Mouse (Mus musculus) cerebellum, postnatal 4 days (tissue): ENCODE measurements around the gene Strn4.

ENCODE experiments used
- DNase-seq, 2 experiments: peaks; one replicate each; pipeline ENCODE4 v3.0.0; 2022; ENCODE audit warnings: low spot score in 2 of 2, mixed read lengths in 1 of 2

Gene Strn4

GRCm38 (mm10) chr7:16815351-16815941, at the start of gene Strn4:
Strn4 (plus strand) TSS chr7:16815889.
- DNase-seq, result peak in 1 of 2 experiments; percentile 52

GRCm38 (mm10) chr7:16766443-16766842, 49.2 kb upstream of the Strn4 start:
- no peak for DNase-seq

GRCm38 (mm10) chr7:16775888-16776287, 39.8 kb upstream of the Strn4 start:
- DNase-seq, result no peak

GRCm38 (mm10) chr7:16780076-16780475, 35.6 kb upstream of the Strn4 start:
- no peak for DNase-seq

- DNase-seq, result peak; percentile 63 to 86
Measured at GRCm38 (mm10) chr7:16780825-16781554, 34.7 kb upstream of the Strn4 start, which contains the start of gene Slc1a5. Slc1a5 (plus strand) TSS chr7:16781340.

GRCm38 (mm10) chr7:16781555-16781815, 34.2 kb upstream of the Strn4 start:
- DNase-seq, result no peak

GRCm38 (mm10) chr7:16781816-16782554, 33.7 kb upstream of the Strn4 start:
- no peak for DNase-seq

- no peak for DNase-seq
Measured at GRCm38 (mm10) chr7:16782555-16783125, 33.0 kb upstream of the Strn4 start.

GRCm38 (mm10) chr7:16783224-16783688, 32.4 kb upstream of the Strn4 start:
- DNase-seq, result no peak

GRCm38 (mm10) chr7:16783758-16784415, 31.8 kb upstream of the Strn4 start:
- DNase-seq, result peak in 1 of 2 experiments; percentile 25

GRCm38 (mm10) chr7:16784498-16784976, 31.2 kb upstream of the Strn4 start:
- no peak for DNase-seq

- no peak for DNase-seq
Measured at GRCm38 (mm10) chr7:16785541-16786083, 30.1 kb upstream of the Strn4 start.

GRCm38 (mm10) chr7:16792316-16792715, 23.4 kb upstream of the Strn4 start:
- no peak for DNase-seq

- no peak for DNase-seq
Measured at GRCm38 (mm10) chr7:16793010-16793725, 22.5 kb upstream of the Strn4 start.

GRCm38 (mm10) chr7:16794886-16795285, 20.8 kb upstream of the Strn4 start:
- no peak for DNase-seq

- DNase-seq, result no peak
Measured at GRCm38 (mm10) chr7:16804409-16805028, 11.2 kb upstream of the Strn4 start.

- no peak for DNase-seq
Measured at GRCm38 (mm10) chr7:16807936-16808335, 7.8 kb upstream of the Strn4 start.

GRCm38 (mm10) chr7:16808647-16809046, 7.0 kb upstream of the Strn4 start:
- DNase-seq, result no peak

- peak; percentile 49 to 67 for DNase-seq
Measured at GRCm38 (mm10) chr7:16809739-16810138, 6.0 kb upstream of the Strn4 start.

- no peak for DNase-seq
Measured at GRCm38 (mm10) chr7:16810399-16810919, 5.2 kb upstream of the Strn4 start.
